Mouse (Mus musculus) MEL (cell line): ENCODE data around the gene Gpr137. TPM values are rescaled to one million over a fixed set of nuclear protein-coding genes. Genes with fewer than 3 reads are reported as not detected.

Experiments
- DNase-seq: peaks from one replicate; pipeline ENCODE4 v3.0.0; 2011; ENCODE audit warnings: low read depth, low spot score
- H3K27ac ChIP-seq: 2 replicates; pipeline ENCODE4 v1.5.1; 2012; ENCODE audit warnings: low read depth, mild to moderate bottlenecking, control low read depth, low read length, moderate library complexity; ENCODE audit not compliant: control insufficient read depth
- H3K27me3 ChIP-seq, 2 experiments: fragments of 150-350 bp in 1 of 2; sonication (generic) in 1 of 2; 2 replicates each; pipeline ENCODE4 v1.6.1; 2012; ENCODE audit warnings: low read length in 2 of 2, mild to moderate bottlenecking in 2 of 2, improper control_type of control experiment in 1 of 2, moderate library complexity in 1 of 2; ENCODE audit not compliant: insufficient read depth in 2 of 2, control insufficient read depth in 1 of 2
- H3K36me3 ChIP-seq, 2 experiments: 2 replicates each; pipeline ENCODE4 v1.6.1; 2012 to 2014; ENCODE audit warnings: low read length in 2 of 2, improper control_type of control experiment in 1 of 2, inconsistent platforms in 1 of 2, mild to moderate bottlenecking in 1 of 2; ENCODE audit not compliant: insufficient read depth in 2 of 2, control insufficient read depth in 1 of 2
- H3K4me1 ChIP-seq, 2 experiments: fragments of 150-350 bp in 1 of 2; sonication (generic) in 1 of 2; 2 replicates each; pipeline ENCODE4 v1.6.1; 2012; ENCODE audit warnings: low read length in 2 of 2, improper control_type of control experiment in 1 of 2, mild to moderate bottlenecking in 1 of 2; ENCODE audit not compliant: insufficient read depth in 2 of 2, control insufficient read depth in 1 of 2
- H3K4me3 ChIP-seq, 2 experiments: fragments of 150-350 bp in 1 of 2; sonication (generic) in 1 of 2; 2 replicates each; pipeline ENCODE4 v1.5.1; 2012; ENCODE audit warnings: low read depth in 2 of 2, low read length in 2 of 2, mild to moderate bottlenecking in 2 of 2, moderate library complexity in 2 of 2, control low read depth in 1 of 2, improper control_type of control experiment in 1 of 2; ENCODE audit not compliant: control insufficient read depth in 1 of 2, insufficient read depth in 1 of 2
- H3K79me2 ChIP-seq: 2 replicates; pipeline ENCODE4 v1.6.1; 2012; ENCODE audit warnings: mild to moderate bottlenecking, low read length, moderate library complexity; ENCODE audit not compliant: control insufficient read depth, poor library complexity, insufficient read depth
- H3K9ac ChIP-seq: 2 replicates; pipeline ENCODE4 v1.6.1; 2012; ENCODE audit warnings: low read depth, mild to moderate bottlenecking, control low read depth, low read length, moderate library complexity; ENCODE audit not compliant: control insufficient read depth, poor library complexity, severe bottlenecking
- H3K9me3 ChIP-seq: fragments of 150-350 bp; sonication (generic); replicated peaks from 2 replicates; pipeline ENCODE4 v1.6.1; 2012; ENCODE audit warnings: mild to moderate bottlenecking, low read length, improper control_type of control experiment, moderate library complexity; ENCODE audit not compliant: insufficient read depth
- BHLHE40 ChIP-seq: IDR thresholded peaks from 2 replicates; pipeline ENCODE4 v1.6.1; 2012; ENCODE audit warnings: low read depth, mild to moderate bottlenecking, inconsistent platforms, low read length, improper control_type of control experiment, borderline replicate concordance
- CHD1 ChIP-seq: IDR thresholded peaks from 2 replicates; pipeline ENCODE4 v1.6.1; 2012; ENCODE audit warnings: low read depth, mild to moderate bottlenecking, inconsistent platforms, low read length, improper control_type of control experiment
- CHD2 ChIP-seq: IDR thresholded peaks from 2 replicates; pipeline ENCODE4 v1.6.1; 2011; ENCODE audit warnings: low read length, improper control_type of control experiment
- E2F4 ChIP-seq: IDR thresholded peaks from 2 replicates; pipeline ENCODE4 v1.6.1; 2011; ENCODE audit warnings: low read depth, low read length, improper control_type of control experiment, borderline replicate concordance
- ELF1 ChIP-seq: IDR thresholded peaks from 2 replicates; pipeline ENCODE4 v1.6.1; 2014; ENCODE audit warnings: low read depth, mild to moderate bottlenecking, inconsistent platforms, low read length, improper control_type of control experiment, moderate library complexity
- EP300 ChIP-seq, 2 experiments: IDR thresholded peaks; 2 replicates each; pipeline ENCODE4 v1.6.1; 2011; ENCODE audit warnings: improper control_type of control experiment in 2 of 2, low read length in 2 of 2, low read depth in 1 of 2, mild to moderate bottlenecking in 1 of 2
- ETS1 ChIP-seq: IDR thresholded peaks from 2 replicates; pipeline ENCODE4 v1.6.1; 2012; ENCODE audit warnings: low read depth, mild to moderate bottlenecking, inconsistent platforms, low read length, improper control_type of control experiment, moderate library complexity
- GABPA ChIP-seq: IDR thresholded peaks from 2 replicates; pipeline ENCODE4 v1.6.1; 2012; ENCODE audit warnings: low read depth, mild to moderate bottlenecking, inconsistent platforms, low read length, improper control_type of control experiment, moderate library complexity
- GATA1 ChIP-seq: IDR thresholded peaks from 2 replicates; pipeline ENCODE4 v1.6.1; 2011; ENCODE audit warnings: low read depth, low read length, improper control_type of control experiment
- HCFC1 ChIP-seq: IDR thresholded peaks from 2 replicates; pipeline ENCODE4 v1.6.1; 2012; ENCODE audit warnings: low read depth, mild to moderate bottlenecking, inconsistent platforms, low read length, improper control_type of control experiment, moderate library complexity
- JUND ChIP-seq: IDR thresholded peaks from 2 replicates; pipeline ENCODE4 v1.6.1; 2011; ENCODE audit warnings: low read depth, mild to moderate bottlenecking, improper control_type of control experiment, low read length
- KAT2A ChIP-seq: conservative IDR thresholded peaks from 2 replicates; pipeline ENCODE4 v1.6.1; 2012; ENCODE audit warnings: low read depth, low read length, improper control_type of control experiment, inconsistent platforms
- MAFK ChIP-seq: IDR thresholded peaks from 2 replicates; pipeline ENCODE4 v1.6.1; 2011; ENCODE audit warnings: low read depth, mild to moderate bottlenecking, low read length, improper control_type of control experiment, borderline replicate concordance
- MAX ChIP-seq: IDR thresholded peaks from 2 replicates; pipeline ENCODE4 v1.6.1; 2011; ENCODE audit warnings: low read length, improper control_type of control experiment
- MAZ ChIP-seq: IDR thresholded peaks from 2 replicates; pipeline ENCODE4 v1.6.1; 2012; ENCODE audit warnings: low read depth, mild to moderate bottlenecking, inconsistent platforms, low read length, improper control_type of control experiment
- MEF2A ChIP-seq: IDR thresholded peaks from 2 replicates; pipeline ENCODE4 v1.6.1; 2014; ENCODE audit warnings: low read depth, mild to moderate bottlenecking, inconsistent platforms, low read length, improper control_type of control experiment; ENCODE audit not compliant: poor library complexity, insufficient replicate concordance, severe bottlenecking; ENCODE audit errors: extremely low read depth
- MXI1 ChIP-seq: IDR thresholded peaks from 2 replicates; pipeline ENCODE4 v1.6.1; 2011; ENCODE audit warnings: mild to moderate bottlenecking, low read depth, low read length, improper control_type of control experiment
- MYB ChIP-seq: IDR thresholded peaks from 2 replicates; pipeline ENCODE4 v1.6.1; 2011; ENCODE audit warnings: mild to moderate bottlenecking, low read depth, low read length, improper control_type of control experiment
- MYC ChIP-seq: IDR thresholded peaks from 2 replicates; pipeline ENCODE4 v1.6.1; 2011; ENCODE audit warnings: low read depth, mild to moderate bottlenecking, low read length, improper control_type of control experiment, moderate library complexity
- NELFE ChIP-seq: IDR thresholded peaks from 2 replicates; pipeline ENCODE4 v1.6.1; 2011; ENCODE audit warnings: low read depth, low read length, improper control_type of control experiment
- POLR2A ChIP-seq, 2 experiments: IDR thresholded peaks; 2 replicates each; pipeline ENCODE4 v1.6.1; 2011 to 2012; ENCODE audit warnings: low read length in 2 of 2, mild to moderate bottlenecking in 2 of 2, control low read depth in 1 of 2, improper control_type of control experiment in 1 of 2, low read depth in 1 of 2, moderate library complexity in 1 of 2; ENCODE audit not compliant: control insufficient read depth in 1 of 2, insufficient read depth in 1 of 2, poor library complexity in 1 of 2
- POLR2AphosphoS2 ChIP-seq: IDR thresholded peaks from 2 replicates; pipeline ENCODE4 v1.6.1; 2011; ENCODE audit warnings: low read length, improper control_type of control experiment
- POLR2AphosphoS5 ChIP-seq: IDR thresholded peaks from 2 replicates; pipeline ENCODE4 v1.6.1; 2012; ENCODE audit warnings: low read depth, borderline replicate concordance, mild to moderate bottlenecking, inconsistent platforms, low read length, moderate library complexity, mixed read lengths
- RCOR1 ChIP-seq: IDR thresholded peaks from 2 replicates; pipeline ENCODE4 v1.6.1; 2012; ENCODE audit warnings: low read depth, mild to moderate bottlenecking, inconsistent platforms, low read length, improper control_type of control experiment
- SIN3A ChIP-seq: IDR thresholded peaks from 2 replicates; pipeline ENCODE4 v1.6.1; 2012; ENCODE audit warnings: low read length, improper control_type of control experiment, inconsistent platforms
- SMC3 ChIP-seq: IDR thresholded peaks from 2 replicates; pipeline ENCODE4 v1.6.1; 2011; ENCODE audit warnings: low read depth, low read length, improper control_type of control experiment
- TAL1 ChIP-seq: IDR thresholded peaks from 2 replicates; pipeline ENCODE4 v1.6.1; 2012; ENCODE audit warnings: mild to moderate bottlenecking, inconsistent platforms, low read length, moderate library complexity, mixed read lengths
- TBP ChIP-seq: IDR thresholded peaks from 2 replicates; pipeline ENCODE4 v1.8.0; 2011; ENCODE audit warnings: low read depth, low read length, improper control_type of control experiment
- TCF12 ChIP-seq: IDR thresholded peaks from 2 replicates; pipeline ENCODE4 v1.6.1; 2014; ENCODE audit warnings: low read depth, mild to moderate bottlenecking, inconsistent platforms, low read length, improper control_type of control experiment, moderate library complexity
- UBTF ChIP-seq: IDR thresholded peaks from 2 replicates; pipeline ENCODE4 v1.6.1; 2012; ENCODE audit warnings: low read depth, mild to moderate bottlenecking, inconsistent platforms, low read length, improper control_type of control experiment, moderate library complexity, borderline replicate concordance; ENCODE audit not compliant: insufficient read depth
- USF1 ChIP-seq: IDR thresholded peaks from 2 replicates; pipeline ENCODE4 v1.6.1; 2014; ENCODE audit warnings: low read depth, mild to moderate bottlenecking, inconsistent platforms, low read length, improper control_type of control experiment, moderate library complexity
- USF2 ChIP-seq, 2 experiments: IDR thresholded peaks; 2 replicates each; pipeline ENCODE4 v1.6.1; 2011 to 2012; ENCODE audit warnings: improper control_type of control experiment in 2 of 2, low read length in 2 of 2, borderline replicate concordance in 1 of 2, inconsistent platforms in 1 of 2, low read depth in 1 of 2, mild to moderate bottlenecking in 1 of 2; ENCODE audit not compliant: insufficient read depth in 1 of 2
- ZC3H11A ChIP-seq: IDR thresholded peaks from 2 replicates; pipeline ENCODE4 v1.6.1; 2012; ENCODE audit warnings: low read depth, mild to moderate bottlenecking, inconsistent platforms, low read length, improper control_type of control experiment
- ZKSCAN1 ChIP-seq: IDR thresholded peaks from 2 replicates; pipeline ENCODE4 v1.6.1; 2012; ENCODE audit warnings: low read depth, mild to moderate bottlenecking, inconsistent platforms, low read length, improper control_type of control experiment, moderate library complexity
- ZMIZ1 ChIP-seq: IDR thresholded peaks from 2 replicates; pipeline ENCODE4 v1.6.1; 2012; ENCODE audit warnings: low read depth, mild to moderate bottlenecking, inconsistent platforms, low read length, improper control_type of control experiment, moderate library complexity
- ZNF384 ChIP-seq: IDR thresholded peaks from 2 replicates; pipeline ENCODE4 v1.6.1; 2012; ENCODE audit warnings: low read depth, mild to moderate bottlenecking, inconsistent platforms, low read length, improper control_type of control experiment
- polyA plus RNA-seq, 2 experiments: library from polyadenylated mRNA; stranded (reverse) in 1 of 2; unstranded in 1 of 2; fragments of >175 nt in 1 of 2; fragments of >200 nt in 1 of 2; gene quantifications; 2 replicates each; pipeline versions ENCODE4 v1.2.1 to v1.2.4; 2012; ENCODE audit warnings: low replicate concordance in 2 of 2, low read depth in 1 of 2; ENCODE audit not compliant: insufficient read length in 2 of 2, insufficient read depth in 1 of 2, missing spikeins in 1 of 2
- total RNA-seq: library from RNA; depleted of rRNA; stranded (reverse); fragments of 300-350 nt; gene quantifications from 2 replicates; pipeline ENCODE4 v1.2.3, GENCODE M21; 2012

Gpr137 gene
- total and polyA plus RNA-seq, 3 experiments = 27.1 to 35.3 TPM; not detected in 1

- peak; percentile 98 for DNase-seq
- H3K4me3 ChIP-seq = peak within 1 kb of the TSS; percentile 60 to 77
- no peaks in the 10 kb centered on the region for H3K9me3 ChIP-seq
- H3K36me3 ChIP-seq = peaks cover 0 to 23% of the 10 kb centered on the region in 2 experiments; a peak in 2 of 4 replicates
- peak within 1 kb of the TSS; percentile 75 for H3K9ac ChIP-seq
- H3K79me2 ChIP-seq = peaks cover 35% of the 10 kb centered on the region
- H3K4me1 ChIP-seq = peaks cover 0 to 19% of the 10 kb centered on the region in 2 experiments; a peak in 2 of 4 replicates
- no peaks in the 10 kb centered on the region for H3K27me3 ChIP-seq
- H3K27ac ChIP-seq = peak within 1 kb of the TSS; percentile 74
- peak; percentile 49; the same call in 1 of the 2 replicates for TF ChIP-seq ETS1
- peak; percentile 52; the same call in 1 of the 2 replicates for TF ChIP-seq TCF12
- peak; percentile 30; the same call in 1 of the 2 replicates for TF ChIP-seq CHD2
- no peak for TF ChIP-seq CHD1
- TF ChIP-seq MYB = no peak
- TF ChIP-seq MAFK = no peak
- TF ChIP-seq MEF2A = no peak
- no peak for TF ChIP-seq GABPA
- TF ChIP-seq USF1 = no peak; the same call in 1 of the 2 replicates
- TF ChIP-seq ZC3H11A = no peak
- TF ChIP-seq NELFE = peak; percentile 99
- peak; percentile 97 for TF ChIP-seq POLR2AphosphoS2
- TF ChIP-seq POLR2AphosphoS5 = peak; percentile 46; the same call in 1 of the 2 replicates
- peak; percentile 87 for TF ChIP-seq MXI1
- peak; percentile 79; the same call in 1 of the 2 replicates for TF ChIP-seq MAZ
- TF ChIP-seq GATA1 = no peak
- peak; percentile 96 for TF ChIP-seq ZMIZ1
- no peak for TF ChIP-seq SMC3
- TF ChIP-seq USF2 (IDR thresholded peaks at IDR 0.05; ENCODE audit: borderline replicate concordance in 1 of 2, insufficient read depth in 1 of 2, low read depth in 1 of 2, low read length in 2 of 2) = no peak
- no peak for TF ChIP-seq ZNF384
- TF ChIP-seq POLR2A (IDR thresholded peaks at IDR 0.05; ENCODE audit: control insufficient read depth in 1 of 2, insufficient read depth in 1 of 2, low read depth in 1 of 2, low read length in 2 of 2, poor library complexity in 1 of 2) = peak; percentile 90 to 97
- TF ChIP-seq RCOR1 = no peak
- no peak for TF ChIP-seq BHLHE40
- TF ChIP-seq JUND = no peak
- TF ChIP-seq MYC = peak; percentile 72
- TF ChIP-seq EP300 (IDR thresholded peaks at IDR 0.05; ENCODE audit: low read depth in 1 of 2, low read length in 2 of 2) = 0 out of 4 replicates have a peak, but pooled peaks of 1 of the 2 experiments have one; percentile 16
- peak; percentile 83 for TF ChIP-seq HCFC1
- peak; percentile 43; the same call in 1 of the 2 replicates for TF ChIP-seq KAT2A
- TF ChIP-seq UBTF = no peak
- TF ChIP-seq ZKSCAN1 = no peak
- peak; percentile 91 for TF ChIP-seq ELF1
- TF ChIP-seq TBP = peak; percentile 94
- TF ChIP-seq SIN3A = peak; percentile 92
- peak; percentile 61; the same call in 1 of the 2 replicates for TF ChIP-seq E2F4
- TF ChIP-seq MAX = peak; percentile 65; the same call in 1 of the 2 replicates
- TF ChIP-seq TAL1 = no peak
Observed at GRCm38 (mm10) chr19:6980381-6981093, 38.3 kb upstream of the Gpr137 start, which contains the start of gene Fkbp2. Fkbp2 (minus strand) TSS chr19:6980501.
